Mouse (Mus musculus) hindbrain, postnatal 0 days (tissue): ENCODE data around the gene Polr3g. TPM values are rescaled to one million over a fixed set of nuclear protein-coding genes. Genes with fewer than 3 reads are reported as not detected.
"Not testable (repeated sequence)": the region's sequence is repeated elsewhere in the genome, so short reads cannot be mapped to it uniquely, and the experiment has no call there.

Experiments used
- ATAC-seq: fragments of 200-750 bp; cut with Nextera tagmentation; 2 replicates; pipeline ENCODE4 v1.8.0; 2017; ENCODE audit warnings: mild to moderate bottlenecking, moderate TSS enrichment, moderate library complexity
- DNase-seq: peaks from one replicate; pipeline ENCODE4 v3.0.0-alpha.2; 2015; ENCODE audit warnings: low spot score
- H3K27ac ChIP-seq: fragments of 300-500 bp; sonication (generic); 2 replicates; pipeline ENCODE4 v1.5.1; 2014; ENCODE audit warnings: mild to moderate bottlenecking
- H3K27me3 ChIP-seq: fragments of 300-500 bp; sonication (generic); 2 replicates; pipeline ENCODE4 v1.6.1; 2014; ENCODE audit warnings: low read length, mixed read lengths; ENCODE audit not compliant: insufficient read depth
- H3K36me3 ChIP-seq: fragments of 300-500 bp; sonication (generic); 2 replicates; pipeline ENCODE4 v1.6.1; 2014; ENCODE audit warnings: low read length, mixed read lengths; ENCODE audit not compliant: insufficient read depth
- H3K4me1 ChIP-seq: fragments of 300-500 bp; sonication (generic); 2 replicates; pipeline ENCODE4 v1.6.1; 2014; ENCODE audit warnings: antibody characterized with exemption, low read length, mixed read lengths; ENCODE audit not compliant: insufficient read depth
- H3K4me2 ChIP-seq: fragments of 300-500 bp; sonication (generic); 2 replicates; pipeline ENCODE4 v1.6.1; 2014; ENCODE audit warnings: low read depth, mild to moderate bottlenecking, low read length, moderate library complexity, mixed read lengths
- H3K4me3 ChIP-seq: fragments of 300-500 bp; sonication (generic); 2 replicates; pipeline ENCODE4 v1.5.1; 2014; ENCODE audit warnings: low read length
- H3K9ac ChIP-seq: fragments of 300-500 bp; sonication (generic); replicated peaks from 2 replicates; pipeline ENCODE4 v1.6.1; 2014; ENCODE audit warnings: mild to moderate bottlenecking, low read length, moderate library complexity, mixed read lengths
- H3K9me3 ChIP-seq: fragments of 300-500 bp; sonication (generic); 2 replicates; pipeline ENCODE4 v1.6.1; 2016; ENCODE audit warnings: low read length, mixed read lengths
- CTCF ChIP-seq: IDR thresholded peaks from 2 replicates; pipeline ENCODE4 v1.5.1; 2016; ENCODE audit warnings: antibody characterized with exemption, control low read depth, low read depth
- WGBS: fragments of 180-500 bp; shearing (Covaris S2); extraction: QIAGEN DNeasy Blood & Tissue Kit; methylation state at CpG from one replicate; pipeline ENCODE4 v1.1.7; 2014; 5-methylcytosine and 5-hydroxymethylcytosine counted together
- polyA plus RNA-seq: library from polyadenylated mRNA; unstranded; fragments of >200 nt; fragmentation: Nextera tagmentation; extraction: Ambion mirVana; gene quantifications from 2 replicates; pipeline ENCODE4 v1.2.1, GENCODE M21; 2015
- total RNA-seq: library from RNA; depleted of rRNA; stranded (reverse); fragments of >200 nt; gene quantifications from 2 replicates; pipeline ENCODE4 v1.2.3, GENCODE M21; 2014

The Polr3g gene
- total and polyA plus RNA-seq, 2 experiments from 2014 or later, result 3.9 to 4.2 TPM

- Histone ChIP-seq H3K9me3 (no peaks in the 10 kb centered on the region), H3K4me3 (no peak overlapping the region), H3K4me2 (no peak overlapping the region), H3K27ac (no peak overlapping the region), H3K9ac (no peak overlapping the region), H3K27me3 (no peaks in the 10 kb centered on the region), H3K36me3 (no peaks in the 10 kb centered on the region), H3K4me1 (no peaks in the 10 kb centered on the region)
- TF ChIP-seq CTCF, result no peak
- no peak for DNase-seq
- no peak for ATAC-seq
- WGBS, result 48% methylated on average over 10 of the region's 10 CpGs
Measured at GRCm38 (mm10) chr13:81743391-81744091, 32.7 kb upstream of the Polr3g start.

DNA sequence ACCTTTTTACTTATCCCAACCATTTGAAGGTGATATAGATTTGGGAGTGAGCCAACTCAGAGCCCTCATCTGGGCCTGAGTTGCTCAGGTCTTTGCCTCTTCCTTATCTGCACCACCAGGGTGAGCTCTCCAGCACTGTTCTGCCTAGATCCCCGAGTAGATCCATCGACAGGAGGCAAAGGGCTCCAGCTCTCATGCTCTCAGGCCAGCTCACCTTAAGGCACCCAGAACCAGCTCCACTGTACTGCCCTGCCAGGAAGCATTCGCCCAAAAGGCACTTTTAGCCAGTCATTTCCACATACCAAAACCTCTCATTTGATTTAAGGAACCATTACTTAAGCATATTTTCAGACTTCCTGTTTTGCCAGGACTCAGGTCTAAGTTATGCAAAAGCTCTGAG lies 30.1 kb upstream of the Polr3g start:
- Histone ChIP-seq H3K27me3 (no peaks in the 10 kb centered on the region), H3K9ac (no peak overlapping the region), H3K36me3 (no peaks in the 10 kb centered on the region), H3K4me3 (no peak overlapping the region), H3K9me3 (no peaks in the 10 kb centered on the region), H3K27ac (no peak overlapping the region), H3K4me1 (no peaks in the 10 kb centered on the region), H3K4me2 (no peak overlapping the region)
- WGBS, result 66% methylated on average over 3 of the region's 3 CpGs
- ATAC-seq (no peak), DNase-seq (no peak)
- no peak for TF ChIP-seq CTCF

- H3K4me3 ChIP-seq, result no peak overlapping the region
- no peak overlapping the region for H3K9ac ChIP-seq
- H3K27me3 ChIP-seq, result no peaks in the 10 kb centered on the region
- H3K27ac ChIP-seq, result no peak overlapping the region
- H3K4me2 ChIP-seq, result no peak overlapping the region
- ATAC-seq (no peak), DNase-seq (no peak)
- no peak for TF ChIP-seq CTCF
- 93% methylated on average over 5 of the region's 5 CpGs for WGBS
- no peaks in the 10 kb centered on the region for H3K36me3 ChIP-seq
- no peaks in the 10 kb centered on the region for H3K4me1 ChIP-seq
- H3K9me3 ChIP-seq, result no peaks in the 10 kb centered on the region
Measured at GRCm38 (mm10) chr13:81736606-81737005, 25.8 kb upstream of the Polr3g start.

- H3K36me3 ChIP-seq, result no peaks in the 10 kb centered on the region
- no peak overlapping the region for H3K4me3 ChIP-seq
- no peak overlapping the region for H3K9ac ChIP-seq
- DNase-seq (no peak), ATAC-seq (no peak)
- TF ChIP-seq CTCF, result no peak
- H3K4me2 ChIP-seq, result no peak overlapping the region
- 100% methylated on average over 1 of the region's 1 CpGs for WGBS
- no peak overlapping the region for H3K27ac ChIP-seq
- no peaks in the 10 kb centered on the region for H3K27me3 ChIP-seq
- H3K4me1 ChIP-seq, result no peaks in the 10 kb centered on the region
- no peaks in the 10 kb centered on the region for H3K9me3 ChIP-seq
Measured at GRCm38 (mm10) chr13:81730362-81730761, 19.5 kb upstream of the Polr3g start.

DNA sequence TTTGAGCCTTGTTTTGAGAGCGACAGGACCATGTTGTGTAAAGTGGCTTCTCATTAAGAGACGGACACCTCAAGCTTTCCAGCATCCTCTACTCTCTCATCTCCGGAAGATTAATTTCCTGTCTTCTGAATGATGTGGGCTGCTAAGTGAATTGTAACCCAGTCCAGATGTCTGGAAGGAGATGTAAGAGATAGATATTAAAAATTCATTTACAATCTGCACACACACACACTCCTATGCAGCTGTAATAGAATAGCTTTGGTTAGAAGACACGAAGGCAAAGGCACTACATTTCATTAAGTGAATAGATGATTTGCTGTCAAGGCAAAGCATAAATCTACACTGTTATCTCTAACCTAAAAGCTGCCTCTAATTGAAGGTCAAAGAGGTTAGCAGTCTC lies 18.3 kb upstream of the Polr3g start:
- no peaks in the 10 kb centered on the region for H3K4me1 ChIP-seq
- no peak overlapping the region for H3K4me2 ChIP-seq
- no peak for DNase-seq
- WGBS, result 76% methylated on average over 4 of the region's 4 CpGs
- H3K27ac ChIP-seq, result no peak overlapping the region
- no peaks in the 10 kb centered on the region for H3K27me3 ChIP-seq
- H3K36me3 ChIP-seq, result no peaks in the 10 kb centered on the region
- ATAC-seq, result no peak
- no peaks in the 10 kb centered on the region for H3K9me3 ChIP-seq
- no peak overlapping the region for H3K4me3 ChIP-seq
- H3K9ac ChIP-seq, result no peak overlapping the region
- no peak for TF ChIP-seq CTCF

- not testable (repeated sequence) for H3K9me3 ChIP-seq, ATAC-seq, H3K27ac ChIP-seq, H3K4me2 ChIP-seq, H3K4me3 ChIP-seq, H3K9ac ChIP-seq, H3K4me1 ChIP-seq, DNase-seq, H3K27me3 ChIP-seq, H3K36me3 ChIP-seq
- WGBS, result 68% methylated on average over 12 of the region's 12 CpGs
Measured at GRCm38 (mm10) chr13:81728141-81728540, 17.3 kb upstream of the Polr3g start.

GRCm38 (mm10) chr13:81713896-81714295 lies 3.1 kb upstream of the Polr3g start:
- Histone ChIP-seq H3K4me2 (no peak overlapping the region), H3K9ac (no peak overlapping the region), H3K4me1 (no peaks in the 10 kb centered on the region), H3K9me3 (no peaks in the 10 kb centered on the region), H3K27ac (no peak overlapping the region), H3K4me3 (no peak overlapping the region), H3K36me3 (no peaks in the 10 kb centered on the region), H3K27me3 (no peaks in the 10 kb centered on the region)
- DNase-seq (no peak), ATAC-seq (no peak)
- WGBS, result 96% methylated on average over 1 of the region's 1 CpGs
- TF ChIP-seq CTCF, result no peak
